Mouse (Mus musculus) induced T-regulatory cell, adult 2 months (primary cell): ENCODE measurements around the gene Rundc1.
"Not testable (repeated sequence)": the region's sequence is repeated elsewhere in the genome, so short reads cannot be mapped to it uniquely, and the experiment has no call there.

Source experiments
- DNase-seq: peaks from one replicate; pipeline ENCODE4 v3.0.0-alpha.2; 2012; ENCODE audit warnings: low read depth

Gene Rundc1

DNA sequence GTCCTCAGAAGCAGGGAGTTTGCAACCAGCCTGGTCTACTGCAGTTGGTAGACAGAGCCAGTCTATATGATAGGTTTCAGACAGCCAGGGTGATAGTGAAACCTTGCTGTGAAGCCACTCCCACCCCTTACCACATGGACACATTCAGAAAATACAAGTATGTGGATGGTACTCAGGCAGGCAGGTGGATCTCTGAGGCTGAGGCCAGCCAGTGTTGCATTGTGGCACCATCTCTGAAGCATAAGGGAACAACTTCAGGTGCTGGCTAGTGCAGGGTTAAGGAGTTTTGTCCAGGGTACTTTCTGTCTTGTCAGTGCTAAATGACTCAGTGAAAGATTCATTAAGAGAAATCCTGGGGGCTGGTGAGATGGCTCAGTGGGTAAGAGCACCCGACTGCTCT is 21.4 kb downstream of the Rundc1 start:
- peak; percentile 58 for DNase-seq

DNA sequence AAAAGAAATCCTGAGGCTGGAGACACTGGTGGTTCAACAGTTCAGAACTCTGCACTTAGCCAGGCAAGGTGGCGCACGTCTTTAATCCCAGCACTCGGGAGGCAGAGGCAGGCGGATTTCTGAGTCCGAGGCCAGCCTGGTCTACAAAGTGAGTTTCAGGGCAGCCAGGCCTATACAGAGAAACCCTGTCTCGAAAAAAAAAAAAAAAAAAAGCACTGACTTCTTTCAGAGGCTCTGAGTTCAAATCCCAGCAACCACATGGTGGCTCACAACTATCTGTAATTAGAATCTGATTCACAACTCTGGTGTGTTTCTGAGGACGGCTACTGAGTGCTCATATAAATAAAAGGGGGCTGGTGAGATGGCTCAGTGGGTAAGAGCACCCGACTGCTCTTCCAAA is 22.0 kb downstream of the Rundc1 start:
- DNase-seq, result not testable (repeated sequence)

DNA sequence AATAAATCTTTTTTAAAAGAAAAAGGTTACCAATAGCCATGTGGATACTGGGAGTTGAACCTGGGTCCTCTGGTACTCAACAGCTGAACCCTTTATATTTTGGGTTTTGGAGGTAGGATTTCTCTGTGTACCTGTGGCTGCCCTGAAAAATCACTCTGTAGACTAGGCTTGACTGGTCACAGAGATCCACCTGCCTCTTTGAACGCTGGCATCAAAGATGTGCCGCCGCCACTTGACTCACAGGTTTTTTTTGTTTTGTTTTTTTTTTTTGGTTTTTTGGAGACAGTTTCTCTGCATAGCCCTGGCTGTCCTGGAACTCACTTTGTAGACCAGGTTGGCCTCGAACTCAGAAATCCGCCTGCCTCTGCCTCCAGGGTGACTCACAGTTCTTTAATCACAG is 22.9 kb downstream of the Rundc1 start:
- no peak for DNase-seq

DNA sequence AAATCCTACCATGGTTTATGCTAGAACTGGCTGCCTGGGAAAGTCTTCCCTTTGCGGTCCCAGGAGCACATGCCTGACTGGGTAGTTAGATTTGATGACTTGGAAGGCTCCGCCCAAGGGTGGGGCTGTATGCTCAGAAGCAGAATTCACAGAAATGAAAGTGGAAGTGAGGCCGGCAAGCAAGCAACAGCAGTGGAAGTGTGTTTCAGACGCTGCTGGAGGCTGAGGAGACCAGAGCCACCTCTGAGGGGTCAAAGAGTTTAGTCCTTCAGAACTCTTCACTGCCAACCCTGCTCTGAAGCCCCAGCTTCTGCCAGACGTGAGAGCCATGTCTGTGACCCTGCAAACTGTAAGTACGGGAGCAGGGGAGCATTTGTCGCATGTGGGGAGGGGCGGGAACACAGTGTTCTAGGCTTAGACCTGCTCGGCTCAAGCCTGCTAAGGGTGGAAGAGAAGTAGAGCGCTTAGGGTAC is 23.4 kb downstream of the Rundc1 start, which contains the start of gene Ifi35:
Ifi35 (plus strand) TSS at position 134 of the 473 bp plus-strand sequence.
- DNase-seq, result peak; percentile 95

DNA sequence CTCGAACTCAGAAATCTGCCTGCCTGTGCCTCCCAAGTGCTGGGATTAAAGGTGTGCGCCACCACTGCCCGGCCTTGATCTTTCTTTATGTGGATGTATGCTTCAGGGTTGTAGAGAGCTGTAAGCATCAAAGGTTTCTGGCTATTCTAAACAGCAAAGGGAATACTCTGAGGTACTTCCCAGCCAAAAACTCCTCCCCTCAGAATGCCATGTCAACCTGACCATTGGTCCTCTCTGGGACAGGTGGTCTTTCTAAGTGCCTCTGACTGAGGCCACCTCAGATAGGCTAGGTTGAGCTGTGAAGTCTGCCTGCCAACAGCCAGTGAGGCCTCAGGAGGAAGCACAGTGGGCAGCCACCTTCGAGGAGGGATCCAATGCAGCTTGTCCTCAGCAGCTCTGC is 24.0 kb downstream of the Rundc1 start:
- DNase-seq, result peak; percentile 50

DNA sequence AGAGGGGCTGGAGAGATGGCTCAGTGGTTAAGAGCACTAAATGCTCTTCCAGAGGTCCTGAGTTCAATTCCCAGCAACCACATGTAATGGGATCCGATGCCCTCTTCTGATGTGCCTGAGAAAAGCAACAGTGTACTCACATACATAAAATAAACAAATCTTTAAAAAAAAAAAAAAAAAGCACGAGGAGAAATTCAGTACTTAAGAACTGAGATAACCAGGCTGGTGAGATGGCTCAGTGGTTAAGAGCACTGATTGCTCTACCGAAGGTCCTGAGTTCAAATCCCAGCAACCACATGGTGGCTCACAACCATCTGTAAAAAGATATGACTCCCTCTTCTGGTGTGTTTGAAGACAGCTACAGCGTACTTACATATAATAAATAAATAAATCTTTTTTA is 24.7 kb downstream of the Rundc1 start:
- DNase-seq, result not testable (repeated sequence)

DNA sequence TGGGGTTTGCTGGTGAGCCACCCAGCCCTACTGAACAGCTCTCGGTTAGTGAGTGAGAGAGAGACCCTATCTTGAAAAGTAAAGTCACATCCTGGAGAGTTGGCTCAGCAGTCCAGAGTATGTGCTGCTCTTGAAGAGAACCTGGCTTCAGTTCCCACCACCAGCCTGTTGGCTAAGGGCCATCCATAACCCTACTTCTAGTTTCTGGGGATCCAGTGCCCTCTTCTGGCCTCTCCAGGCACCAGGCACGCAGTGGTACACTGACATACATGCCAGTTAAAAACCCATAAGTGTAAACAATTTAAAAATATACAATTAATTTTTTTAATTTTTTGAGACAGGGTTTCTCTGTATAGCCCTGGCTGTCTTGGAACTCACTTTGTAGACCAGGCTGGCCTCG is 25.5 kb downstream of the Rundc1 start:
- peak; percentile 65 for DNase-seq

DNA sequence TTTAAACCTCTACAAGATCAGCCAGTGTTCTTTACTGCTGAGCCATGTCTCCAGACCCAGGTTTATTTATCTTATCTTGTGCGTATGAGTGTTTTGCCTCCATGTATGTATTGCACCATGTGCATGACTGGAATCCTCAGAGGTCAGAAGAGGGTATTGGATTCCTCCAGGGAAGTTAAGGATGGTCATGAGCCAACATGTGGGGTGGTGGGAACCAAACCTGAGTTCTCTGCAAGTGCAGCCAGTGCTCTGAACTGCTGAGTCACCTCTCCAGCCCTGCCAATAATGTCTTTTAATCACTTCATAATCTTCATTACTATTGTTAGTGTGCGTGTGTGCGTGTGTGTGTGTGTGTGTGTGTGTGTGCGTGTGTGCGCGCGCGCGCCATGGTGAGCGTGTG is 26.7 kb downstream of the Rundc1 start:
- DNase-seq, result no peak

DNA sequence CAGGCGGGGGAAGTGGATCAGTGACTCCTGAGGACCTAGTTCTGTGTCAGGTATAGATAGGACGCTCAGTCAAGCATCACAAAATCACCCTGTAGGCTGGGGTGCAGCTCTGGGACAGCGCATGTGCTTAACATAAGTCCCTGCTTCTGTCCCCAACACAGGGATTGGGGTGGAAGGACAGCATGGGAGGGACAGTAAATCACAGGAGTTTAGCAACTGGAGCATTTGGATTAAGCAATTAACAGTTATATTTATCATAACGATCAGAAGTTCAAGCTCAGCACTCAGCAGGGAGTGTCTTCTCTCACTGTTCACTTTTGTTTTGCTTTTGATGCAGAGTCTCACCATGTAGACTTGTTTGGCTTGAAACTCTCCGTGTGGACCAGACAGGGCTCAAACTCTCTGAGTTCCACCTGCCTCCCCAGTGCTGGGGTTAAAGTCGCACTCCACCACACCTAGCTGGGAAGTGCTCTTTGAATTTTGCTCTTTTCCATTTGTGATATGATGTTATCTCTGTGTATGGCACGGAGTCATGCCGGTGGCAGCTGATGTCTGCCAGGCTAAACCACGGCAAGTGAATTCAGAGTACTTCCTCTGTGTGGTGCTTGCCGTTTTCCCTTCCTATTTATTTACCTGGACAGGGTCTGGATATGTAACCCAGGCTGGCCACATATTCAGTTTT is 27.3 kb downstream of the Rundc1 start:
- DNase-seq, result no peak

DNA sequence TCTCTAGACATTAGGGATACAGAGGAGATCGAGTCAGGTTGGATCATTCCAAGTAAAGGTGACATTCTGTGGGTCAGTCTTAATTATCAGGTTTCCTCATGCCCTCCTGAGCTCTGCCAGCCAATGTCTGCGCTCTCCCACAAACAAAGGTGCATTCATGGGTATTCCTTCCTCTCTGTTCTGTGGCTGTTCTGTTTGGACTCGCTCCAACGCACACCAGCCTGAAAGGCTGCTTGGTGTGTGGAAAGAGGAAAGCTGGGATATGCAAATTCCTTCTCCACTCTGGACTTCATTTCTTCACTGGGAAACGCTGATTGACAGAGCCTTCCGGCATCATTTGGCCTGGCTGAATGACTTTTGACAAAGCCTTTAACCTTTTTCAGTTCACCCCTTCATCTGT is 29.8 kb downstream of the Rundc1 start:
- DNase-seq, result no peak

DNA sequence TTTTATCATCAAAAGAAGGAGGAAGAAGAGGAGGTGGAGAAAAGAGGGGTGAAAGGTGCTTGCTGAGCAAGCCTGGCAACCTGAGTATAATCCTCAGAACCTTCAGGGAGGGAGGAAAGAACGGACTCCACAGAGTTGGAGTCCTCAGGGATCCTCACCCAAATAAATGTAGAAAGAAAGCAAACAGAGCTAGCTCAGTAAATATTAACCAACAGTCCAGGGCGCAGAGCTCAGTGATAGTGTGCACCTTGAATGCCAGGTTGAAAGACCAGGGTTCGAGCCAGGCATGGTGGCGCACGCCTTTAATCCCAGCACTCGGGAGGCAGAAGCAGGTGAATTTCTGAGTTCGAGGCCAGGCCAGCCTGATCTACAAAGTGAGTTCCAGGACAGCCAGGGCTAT is 30.7 kb downstream of the Rundc1 start:
- no peak for DNase-seq

DNA sequence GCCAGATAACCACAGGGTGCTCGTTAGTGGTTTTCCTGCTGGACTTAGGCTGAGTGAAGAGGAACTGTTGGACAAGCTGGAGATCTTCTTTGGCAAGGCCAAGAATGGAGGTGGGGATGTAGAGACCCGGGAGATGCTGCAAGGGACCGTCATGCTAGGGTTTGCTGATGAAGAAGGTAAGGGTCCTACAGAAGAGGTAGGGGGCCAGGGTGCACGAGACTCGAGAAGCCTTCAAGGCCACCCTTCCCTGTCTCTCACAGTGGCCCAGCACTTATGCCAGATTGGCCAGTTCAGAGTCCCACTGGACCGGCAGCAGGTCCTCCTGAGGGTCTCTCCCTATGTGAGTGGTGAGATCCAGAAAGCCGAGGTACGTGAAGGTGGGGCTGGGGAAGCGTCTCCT is 32.7 kb downstream of the Rundc1 start:
- DNase-seq, result no peak

DNA sequence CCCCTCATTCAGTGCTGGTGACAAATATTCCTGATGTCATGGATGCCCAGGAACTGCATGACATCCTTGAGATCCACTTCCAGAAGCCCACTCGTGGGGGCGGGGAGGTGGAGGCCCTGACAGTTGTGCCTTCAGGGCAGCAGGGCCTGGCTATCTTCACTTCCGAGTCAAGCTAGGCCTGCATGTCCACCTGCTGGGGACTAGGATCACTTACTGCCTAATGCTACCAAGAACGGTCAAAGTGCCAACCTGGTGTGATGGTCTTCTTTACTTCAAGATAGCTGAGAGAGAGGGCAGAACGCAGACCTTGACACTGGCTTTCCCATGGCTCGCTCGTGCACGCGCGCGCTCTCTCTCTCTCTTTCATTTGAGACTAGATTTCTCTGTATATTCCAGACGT is 33.3 kb downstream of the Rundc1 start:
- no peak for DNase-seq

DNA sequence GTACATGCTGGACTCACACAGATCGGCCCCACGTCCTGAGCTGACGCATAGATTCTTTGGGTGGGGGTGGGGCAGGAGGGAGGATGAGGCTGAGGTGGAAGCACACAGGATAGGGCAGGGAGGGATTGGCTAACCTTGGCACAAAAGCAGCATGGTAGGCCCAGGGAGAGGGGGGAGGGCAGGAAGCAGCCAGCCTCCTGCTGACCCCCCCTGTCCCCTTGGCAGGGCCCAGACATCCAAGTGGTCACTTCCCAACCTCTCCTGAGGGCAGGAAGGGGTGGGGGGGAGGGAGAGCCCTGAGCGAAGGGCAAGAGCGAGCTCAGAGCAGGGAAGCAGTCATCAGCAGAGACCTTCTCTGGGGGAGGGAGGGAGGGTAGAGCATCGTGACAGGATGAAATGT is 34.8 kb downstream of the Rundc1 start:
- DNase-seq, result no peak

DNA sequence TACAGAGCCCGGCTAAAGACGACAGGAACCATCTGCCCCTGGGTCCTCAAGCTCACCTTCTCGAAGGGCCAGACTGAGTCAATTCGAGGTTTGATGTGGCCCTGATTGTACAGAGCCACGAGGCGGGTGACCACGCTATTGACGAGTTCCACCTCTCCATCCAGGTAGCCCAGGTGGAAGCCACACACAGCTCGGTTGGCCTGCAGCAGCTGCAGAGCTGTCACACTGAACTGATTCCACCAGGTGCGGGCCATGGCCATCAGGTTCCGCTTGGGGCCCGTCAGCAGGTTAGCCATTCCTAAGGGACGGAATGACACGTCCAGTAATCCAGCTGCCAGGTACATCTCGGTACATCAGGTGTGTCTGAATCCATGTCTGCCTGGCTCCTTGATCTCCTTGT is 35.4 kb downstream of the Rundc1 start:
- DNase-seq, result no peak

DNA sequence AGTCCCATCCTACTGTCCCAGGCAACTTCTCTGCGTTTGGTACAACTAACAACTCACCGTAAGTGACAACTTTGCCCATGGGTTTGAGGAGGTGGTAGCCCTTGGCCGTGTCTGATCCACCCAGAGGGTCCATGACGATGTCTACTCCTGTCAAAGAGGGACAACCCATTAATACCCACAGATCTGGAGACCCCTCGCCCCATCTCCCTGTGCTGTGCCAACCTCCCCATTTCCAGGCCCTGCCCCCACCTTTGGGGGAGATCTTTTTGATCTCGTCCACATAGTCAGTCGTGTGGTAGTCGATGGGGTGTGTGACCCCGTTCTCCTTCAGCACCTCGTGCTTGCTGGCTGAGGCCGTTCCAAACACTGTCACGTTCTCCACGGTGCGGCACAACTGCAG is 37.3 kb downstream of the Rundc1 start:
- no peak for DNase-seq

DNA sequence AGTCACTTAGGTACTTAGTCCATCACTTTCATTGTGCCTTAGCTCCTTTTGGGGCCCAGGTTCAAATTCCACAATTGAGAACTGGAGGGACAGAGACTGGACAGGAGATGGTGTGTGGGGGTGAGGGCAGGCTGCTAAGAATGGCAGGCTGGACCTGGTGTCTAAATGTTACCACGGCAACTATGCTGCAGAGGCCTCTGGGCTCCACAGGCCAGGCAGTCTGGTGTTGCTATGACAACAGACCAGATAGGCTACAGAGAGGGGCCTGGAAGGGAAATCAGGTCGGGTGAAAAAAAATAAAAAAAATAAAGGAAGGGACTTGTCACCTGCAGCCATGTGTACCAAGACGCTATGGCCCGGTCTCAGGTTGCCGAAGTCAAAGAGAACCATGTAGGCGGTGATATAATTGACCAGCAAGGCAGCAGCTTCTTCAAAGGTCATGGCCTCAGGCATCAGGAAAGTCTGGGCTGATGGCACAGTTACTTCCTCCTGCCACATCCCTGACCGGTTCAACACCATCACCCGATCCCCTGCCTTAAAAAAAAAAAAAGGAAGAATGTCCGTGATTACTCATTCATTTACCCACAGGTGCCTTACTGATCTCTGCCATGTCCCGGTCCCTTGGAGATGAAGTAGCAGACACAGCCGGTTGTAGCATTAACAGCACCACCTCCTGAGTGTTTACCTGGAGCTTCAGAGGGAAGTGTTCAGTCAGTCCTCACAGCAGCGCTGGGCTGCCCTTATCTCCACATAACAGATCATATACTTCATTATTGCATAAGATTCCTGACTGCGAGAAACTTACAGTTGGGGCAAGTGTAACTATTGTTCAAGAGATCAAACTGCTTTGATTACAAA is 37.9 kb downstream of the Rundc1 start:
- DNase-seq, result no peak

DNA sequence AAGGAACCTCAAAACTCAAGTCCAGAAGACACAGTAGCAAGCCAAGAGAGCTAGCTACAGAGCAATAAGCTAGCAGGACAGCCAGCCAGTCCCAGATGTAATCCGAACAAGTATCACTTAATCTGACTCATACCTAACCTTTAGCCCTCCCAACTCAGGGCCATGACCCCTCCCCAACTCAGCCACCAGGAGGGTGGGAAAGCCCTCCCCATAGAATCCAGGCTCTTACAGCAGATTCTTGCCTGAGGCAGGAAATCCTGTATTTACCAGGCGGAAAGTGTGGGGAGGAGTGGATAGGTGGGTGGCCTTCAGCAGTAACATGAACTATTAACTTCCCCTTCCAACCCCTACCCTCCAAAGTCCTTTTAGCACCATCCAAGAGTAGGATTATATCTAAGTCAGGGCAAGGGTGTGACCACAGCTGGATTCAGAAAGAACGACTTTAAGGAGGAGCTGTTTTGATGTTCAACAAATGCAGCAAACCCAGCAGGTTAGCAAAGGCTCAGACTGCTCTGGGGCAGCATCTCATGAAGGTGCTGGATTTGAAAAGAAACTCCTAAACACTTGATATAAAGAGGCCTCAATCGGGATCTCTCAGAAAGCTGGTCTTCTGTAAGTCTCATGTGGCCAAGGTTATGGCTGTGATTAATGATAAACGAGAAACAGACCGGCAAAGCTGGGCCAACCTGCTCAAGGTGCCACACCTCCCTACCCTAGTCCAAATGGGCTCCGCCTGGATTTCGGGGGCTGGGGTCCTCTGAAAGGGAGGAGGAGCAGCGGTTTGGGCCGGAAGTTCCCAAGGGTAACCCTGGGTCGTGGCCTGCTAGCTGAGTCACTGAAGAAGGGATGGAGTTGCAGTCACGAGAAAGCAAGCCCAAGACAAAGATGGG is 39.6 kb downstream of the Rundc1 start, which contains the start of gene Rnd2:
Rnd2 (plus strand) TSS at position 789 of the 890 bp plus-strand sequence.
- peak; percentile 50 for DNase-seq

DNA sequence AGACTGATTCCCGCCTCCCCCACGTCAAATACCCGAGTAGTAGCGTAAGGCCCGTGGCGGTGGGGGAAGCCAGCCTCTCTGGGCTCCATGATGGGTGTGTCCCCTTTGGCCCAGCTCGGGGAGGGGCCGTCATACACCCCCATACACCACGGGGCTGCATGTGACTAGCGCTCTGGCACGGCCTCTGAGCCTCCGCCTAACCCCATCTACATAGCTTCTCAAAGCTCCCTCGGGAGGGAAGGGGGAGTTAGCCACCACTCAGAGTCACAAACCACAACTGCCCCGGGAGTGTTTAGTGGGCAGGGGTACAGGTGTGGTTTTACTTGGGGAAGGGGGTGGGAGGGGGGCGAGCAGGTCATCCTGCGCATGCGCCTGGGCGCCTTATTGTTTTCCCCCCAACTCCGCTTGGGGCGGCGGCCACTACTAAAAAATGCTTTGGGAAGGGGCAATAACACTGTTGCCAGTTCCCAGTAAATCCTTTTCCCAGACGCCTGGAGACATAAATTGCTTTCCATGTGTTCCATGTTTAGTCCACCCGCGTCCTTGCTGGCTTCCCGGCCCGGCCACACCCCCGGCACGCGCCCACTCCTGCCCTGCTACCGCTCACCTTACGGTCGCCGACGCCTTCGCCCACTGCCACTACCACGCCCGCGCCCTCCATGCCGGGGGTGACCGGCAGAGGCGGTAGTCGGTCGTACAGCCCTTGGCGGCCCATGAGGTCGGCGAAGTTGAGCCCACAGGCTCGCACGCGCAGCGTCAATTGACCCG is 40.4 kb downstream of the Rundc1 start:
- peak; percentile 73 for DNase-seq

DNA sequence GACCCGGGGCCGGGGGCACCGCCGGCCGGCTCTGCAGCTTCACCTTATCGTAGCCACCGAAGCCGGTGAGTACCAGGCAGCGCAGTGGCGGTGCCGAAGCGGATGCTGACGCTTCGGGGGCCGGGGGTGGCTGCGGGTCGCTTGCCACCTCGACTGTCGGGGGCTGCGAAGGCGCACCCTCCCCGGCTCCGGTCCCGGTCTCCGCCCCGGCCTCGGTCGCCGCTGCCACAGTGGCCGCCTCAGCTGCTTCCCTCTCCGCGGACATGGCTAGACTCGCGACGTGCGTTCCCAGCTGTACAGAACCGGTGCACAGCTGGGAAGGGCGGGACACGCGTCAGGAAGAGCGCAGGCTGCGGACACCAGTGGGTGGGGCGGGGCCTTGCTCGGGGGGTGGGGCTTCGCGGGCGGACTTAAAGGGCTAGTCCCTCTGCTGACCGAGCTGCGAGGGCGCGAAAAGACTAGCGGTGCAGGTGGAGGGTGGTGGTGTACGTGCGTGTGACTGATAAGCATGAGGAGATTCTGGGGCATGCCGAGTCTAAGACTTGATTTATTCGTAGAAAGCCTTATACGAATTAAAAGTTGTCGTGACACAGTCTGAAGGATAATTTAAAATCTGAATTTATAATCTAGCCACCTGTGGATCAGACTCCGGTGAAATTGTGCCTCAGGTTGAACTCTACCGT is 41.1 kb downstream of the Rundc1 start, which contains the start of gene Vat1:
Vat1 (minus strand) TSS at position 362 of the 683 bp plus-strand sequence.
- DNase-seq, result peak; percentile 86

DNA sequence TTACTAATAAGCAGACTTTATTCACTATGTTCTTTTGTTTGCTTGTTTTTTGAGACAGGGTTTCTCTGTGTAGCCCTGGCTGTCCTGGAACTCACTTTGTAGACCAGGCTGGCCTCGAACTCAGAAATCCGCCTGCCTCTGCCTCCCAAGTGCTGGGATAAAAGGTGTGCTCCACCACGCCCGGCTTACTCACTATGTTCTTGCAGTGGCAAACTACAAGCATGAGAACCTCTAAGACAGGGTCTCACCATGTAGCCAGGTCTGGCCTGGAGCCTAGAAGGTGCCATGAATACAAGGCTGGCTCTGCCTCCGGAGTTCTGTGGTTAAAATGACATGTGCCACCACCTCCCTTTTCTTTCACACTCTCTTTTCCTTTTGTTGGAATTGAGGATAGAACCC is 41.7 kb downstream of the Rundc1 start:
- DNase-seq, result not testable (repeated sequence)
